Mouse (Mus musculus) brain, embryonic 14.5 days (tissue): ENCODE data around the gene Parp14.

Experiments
- CTCF ChIP-seq: fragments of 200-500 bp; IDR thresholded peaks from 2 replicates; pipeline ENCODE4 v1.5.1; 2012; ENCODE audit warnings: inconsistent platforms, mild to moderate bottlenecking, moderate library complexity, borderline replicate concordance; ENCODE audit not compliant: insufficient read depth, insufficient read length; ENCODE audit errors: extremely low read depth
- POLR2A ChIP-seq: fragments of 200-500 bp; IDR thresholded peaks from 2 replicates; pipeline ENCODE4 v1.6.1; 2012; ENCODE audit warnings: mild to moderate bottlenecking, inconsistent platforms, borderline replicate concordance; ENCODE audit not compliant: poor library complexity, insufficient read depth, insufficient read length, severe bottlenecking; ENCODE audit errors: extremely low read depth

GRCm38 (mm10) chr16:35813119-35813518 lies 58.2 kb downstream of the Parp14 start:
- TF ChIP-seq POLR2A, result no peak
- no peak for TF ChIP-seq CTCF
